Mouse (Mus musculus): ENCODE results near the gene Diras2. TPM values are rescaled to one million over a fixed set of nuclear protein-coding genes. Genes with fewer than 3 reads are reported as not detected.

Diras2 gene
- total RNA-seq, 2 experiments from 2014 or later: 8.5 to 9.8 TPM

DNA sequence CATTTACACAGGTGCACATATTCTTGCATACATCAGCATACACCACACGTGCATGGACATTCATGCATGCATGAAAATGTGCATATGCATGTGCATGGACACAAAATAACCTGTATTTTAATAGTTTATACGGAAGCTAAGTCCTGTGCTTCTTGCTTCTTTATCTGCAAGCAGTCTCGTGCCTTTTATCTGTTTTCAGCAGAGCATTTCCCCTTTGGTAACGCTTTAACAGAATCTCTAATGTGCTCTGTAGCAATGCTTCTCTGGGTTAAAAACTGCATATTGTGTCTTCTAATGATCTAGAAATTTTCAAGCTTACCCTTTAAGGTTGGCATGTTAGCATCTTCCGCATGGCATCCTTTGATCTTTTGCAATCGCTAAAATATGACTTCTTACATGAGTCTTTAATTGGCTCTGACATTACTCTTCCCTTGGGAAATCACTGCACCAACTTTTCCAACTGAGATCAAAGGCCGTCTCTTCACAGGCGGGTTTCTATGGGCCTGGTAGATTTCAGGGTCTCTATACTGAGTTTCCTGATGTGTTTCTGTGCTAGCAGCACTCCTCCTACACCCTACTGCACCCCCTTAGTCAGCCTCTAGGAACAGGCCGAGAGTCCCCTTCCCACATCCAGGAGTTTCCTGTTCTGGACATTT, 21.9 kb upstream of the Diras2 start:
- DNase-seq (ENCODE audit: low spot score in 2 of 2): no peak

DNA sequence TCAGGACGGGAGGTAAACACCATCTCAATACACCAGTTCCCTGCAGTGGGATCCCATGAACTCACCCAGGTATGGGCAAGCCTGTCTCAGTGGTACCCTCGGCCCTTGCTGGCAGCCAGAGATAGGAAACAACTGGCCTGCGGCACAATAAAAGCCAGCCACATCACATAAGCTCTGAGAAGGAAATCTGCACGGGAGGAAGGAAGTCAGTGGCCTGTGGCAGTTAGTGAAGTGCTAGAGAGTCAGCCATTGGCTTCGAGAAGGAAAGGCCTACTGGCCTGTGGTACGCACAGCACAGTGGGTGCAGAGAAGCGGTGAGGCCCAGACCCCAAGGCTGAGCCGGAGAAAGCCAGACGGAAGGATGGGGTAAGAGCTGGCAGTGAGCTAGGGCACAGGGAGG, 20.2 kb upstream of the Diras2 start:
- DNase-seq (ENCODE audit: low spot score in 2 of 2): no peak

DNA sequence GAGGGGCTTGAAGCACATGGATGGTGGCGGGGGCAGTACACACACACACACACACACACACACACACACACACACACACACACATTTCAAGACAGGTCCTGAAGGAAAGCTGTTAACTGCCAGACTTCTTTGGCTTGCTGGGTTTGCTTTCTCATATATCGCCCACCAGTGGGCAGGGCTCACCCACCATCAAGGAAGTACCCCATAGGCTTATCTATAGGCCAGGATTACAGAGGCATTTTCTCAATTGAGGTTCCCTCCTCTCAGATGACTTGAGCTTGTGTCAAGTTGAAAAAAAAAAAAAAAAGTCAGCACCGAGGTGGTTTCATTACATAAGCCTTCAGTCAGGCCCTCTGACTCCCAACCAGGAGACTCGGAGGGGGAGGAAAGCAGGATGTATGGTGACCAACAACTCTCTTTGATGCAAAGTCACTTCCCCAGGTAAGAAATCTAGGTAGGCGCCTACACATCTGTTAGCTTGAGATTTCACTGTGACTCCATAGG, 19.7 kb upstream of the Diras2 start:
- DNase-seq (ENCODE audit: low spot score in 2 of 2): no peak

- DNase-seq (ENCODE audit: low spot score in 2 of 2): no peak
These were observed 15.2 kb upstream of the Diras2 start for GRCm38 (mm10) chr13:52546288-52546687.

DNA sequence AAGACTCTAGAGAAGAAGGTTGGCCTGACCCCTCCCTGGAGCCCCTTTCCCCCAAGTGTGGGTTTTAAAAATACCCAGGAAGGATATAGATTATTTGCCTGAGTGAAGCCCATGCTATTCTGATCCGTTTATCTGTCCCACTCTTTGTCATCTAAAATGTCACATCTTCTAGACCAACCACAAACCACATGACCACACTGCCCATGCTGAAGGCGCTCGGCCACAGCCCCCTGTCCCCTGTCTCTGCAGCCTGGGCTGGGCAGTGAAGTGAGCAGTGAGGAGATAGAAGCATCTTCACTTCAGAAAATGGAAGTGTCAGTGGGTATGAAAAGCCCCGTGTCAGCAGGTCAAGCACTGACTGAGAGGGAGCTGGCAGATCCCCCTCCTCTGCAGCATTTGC, 11.6 kb upstream of the Diras2 start:
- no peak for DNase-seq (ENCODE audit: low spot score in 2 of 2)

DNA sequence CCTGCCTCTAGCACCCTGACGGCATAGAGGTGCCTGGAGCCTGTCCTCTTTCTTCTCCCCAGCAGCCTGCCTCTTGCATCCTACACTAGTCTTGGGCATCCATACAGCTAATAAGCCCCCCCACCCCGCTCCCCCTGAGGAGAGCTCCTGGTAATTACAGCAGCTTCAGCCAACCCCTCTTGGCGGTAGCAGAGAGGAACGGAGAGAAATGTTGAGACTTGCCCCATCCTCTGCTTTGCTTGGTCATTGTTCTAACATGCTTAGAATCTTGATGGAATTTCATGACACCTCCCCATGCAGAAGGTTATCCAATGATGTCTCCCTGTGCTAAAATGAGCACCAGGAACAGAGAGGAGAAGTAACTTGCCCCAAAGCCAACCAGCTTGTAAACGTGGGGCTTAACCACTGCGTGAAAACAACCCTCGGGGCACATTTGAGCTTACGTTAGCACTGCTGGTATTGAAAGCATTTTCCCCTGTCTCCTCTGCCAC, 11.0 kb upstream of the Diras2 start:
- no peak for DNase-seq (ENCODE audit: low spot score in 2 of 2)

GRCm38 (mm10) chr13:52541385-52542035, 10.4 kb upstream of the Diras2 start:
- DNase-seq (ENCODE audit: low spot score in 2 of 2): no peak

DNA sequence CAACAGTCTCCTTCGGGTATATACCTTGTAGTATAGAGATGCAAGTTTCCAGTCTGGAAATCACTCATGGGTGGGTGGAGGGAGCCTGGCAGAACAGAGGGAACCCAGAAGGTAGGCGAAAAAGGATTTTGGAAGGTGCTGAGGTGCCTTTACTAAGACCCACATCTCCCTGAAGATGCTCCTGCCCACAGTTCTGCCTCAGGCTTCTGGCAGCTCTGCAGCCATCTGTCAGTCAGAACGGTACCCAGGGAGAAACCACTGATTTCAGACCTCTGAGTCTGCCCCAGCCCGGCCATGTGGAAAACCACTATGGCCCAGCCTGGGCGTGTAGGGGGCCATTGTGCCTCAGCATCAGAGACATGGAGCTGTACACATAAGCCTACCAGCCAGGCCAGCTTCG, 8.4 kb upstream of the Diras2 start:
- no peak for DNase-seq (ENCODE audit: low spot score in 2 of 2)

DNA sequence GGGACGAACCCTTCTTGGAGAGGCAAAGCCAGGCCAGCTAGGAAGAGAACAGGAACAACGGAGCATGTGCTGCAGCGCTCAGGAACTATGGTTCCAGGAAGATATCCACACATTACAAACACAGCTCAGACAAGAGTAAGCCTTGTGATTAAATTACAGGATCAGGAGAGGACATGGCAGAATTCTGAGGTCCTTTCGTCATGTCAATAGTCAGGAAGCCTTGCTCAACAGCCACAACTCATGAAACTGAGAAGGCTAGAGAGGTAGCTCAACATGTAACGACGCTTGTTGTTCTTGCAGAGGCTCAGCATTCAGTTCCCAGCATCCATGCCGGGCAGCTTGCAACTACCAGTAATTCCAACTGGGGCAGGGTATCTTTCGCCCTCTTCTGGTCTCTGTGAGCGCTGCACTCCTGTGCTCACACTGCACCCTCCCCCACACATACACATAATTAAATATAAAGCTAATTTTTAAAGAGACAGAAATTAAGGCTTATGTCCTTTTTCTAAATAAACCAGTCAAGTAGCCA, 7.6 kb upstream of the Diras2 start:
- no peak for DNase-seq (ENCODE audit: low spot score in 2 of 2)

- no peak for DNase-seq (ENCODE audit: low spot score in 2 of 2)
These were observed 6.9 kb upstream of the Diras2 start for GRCm38 (mm10) chr13:52537754-52538587.

GRCm38 (mm10) chr13:52535542-52535941, 4.5 kb upstream of the Diras2 start:
- peak in 1 of 2 experiments; percentile 18 for DNase-seq (ENCODE audit: low spot score in 2 of 2)

DNA sequence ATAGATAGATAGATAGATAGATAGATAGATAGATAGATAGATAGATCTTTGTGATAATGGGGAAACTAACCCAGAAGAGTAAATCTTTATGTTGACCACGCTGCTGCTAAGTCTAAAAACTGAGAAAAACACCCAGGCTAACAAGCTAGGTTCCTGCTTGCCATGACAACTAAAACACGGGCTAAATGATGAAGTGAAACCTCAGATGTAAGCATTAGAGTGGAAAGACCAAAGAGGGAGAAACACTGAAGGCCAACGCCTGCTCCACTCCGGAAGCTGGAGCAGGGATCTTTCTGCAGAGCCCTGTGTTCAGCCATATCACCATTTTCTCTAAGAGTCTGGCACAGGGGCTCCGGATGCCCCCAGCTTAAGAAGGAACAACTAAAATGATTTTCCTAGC, 2.6 kb upstream of the Diras2 start:
- no peak for DNase-seq (ENCODE audit: low spot score in 2 of 2)

DNA sequence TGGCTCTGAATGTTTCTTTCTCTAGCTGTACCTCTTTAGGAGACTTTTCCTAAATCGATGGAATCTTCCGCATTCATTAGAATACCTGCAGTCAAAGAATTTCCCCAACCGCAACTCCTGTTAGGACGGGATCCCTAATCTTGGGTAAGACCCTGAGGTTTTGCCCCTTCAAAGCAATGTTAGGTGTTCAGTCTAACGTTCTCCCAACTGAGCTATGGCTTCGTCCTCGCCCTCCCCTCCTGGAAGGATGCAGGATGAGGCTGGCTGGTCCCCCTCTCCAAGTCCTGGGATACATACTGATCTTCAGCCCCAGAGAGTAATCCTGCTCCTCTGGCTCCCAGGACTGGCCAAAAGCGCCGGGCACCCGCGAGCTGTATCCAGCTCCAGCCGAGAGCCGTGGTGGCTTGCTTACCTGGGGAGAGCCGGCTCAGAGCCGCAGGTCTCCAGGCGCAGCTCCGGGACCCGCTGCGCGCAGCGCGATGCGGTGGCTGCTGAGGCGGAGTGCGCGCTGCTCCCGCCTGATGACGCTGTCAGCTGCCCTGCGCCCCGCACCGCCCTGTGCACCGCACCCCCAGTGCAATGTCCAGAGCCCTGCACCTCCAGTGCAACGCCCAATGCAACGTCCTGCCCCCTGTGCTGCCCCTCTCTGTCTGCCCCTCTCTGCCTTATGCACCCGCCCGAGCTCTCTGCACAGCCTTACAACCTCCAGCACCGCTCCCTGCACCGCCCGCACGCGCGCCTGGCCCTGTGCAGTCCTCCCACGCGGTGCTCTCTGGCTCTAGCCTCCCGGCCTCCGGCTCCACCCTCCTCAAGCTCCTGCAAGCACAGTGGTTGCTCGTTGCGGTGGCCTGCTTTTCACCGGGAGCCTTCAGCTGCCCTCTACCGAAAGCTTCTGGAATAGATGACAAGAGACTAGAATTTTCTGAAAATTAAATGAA, 802 bp downstream of the Diras2 start:
- peak; percentile 33 to 43 for DNase-seq (ENCODE audit: low spot score in 2 of 2)

GRCm38 (mm10) chr13:52529188-52529972, 1.7 kb downstream of the Diras2 start:
- no peak for DNase-seq (ENCODE audit: low spot score in 2 of 2)

DNA sequence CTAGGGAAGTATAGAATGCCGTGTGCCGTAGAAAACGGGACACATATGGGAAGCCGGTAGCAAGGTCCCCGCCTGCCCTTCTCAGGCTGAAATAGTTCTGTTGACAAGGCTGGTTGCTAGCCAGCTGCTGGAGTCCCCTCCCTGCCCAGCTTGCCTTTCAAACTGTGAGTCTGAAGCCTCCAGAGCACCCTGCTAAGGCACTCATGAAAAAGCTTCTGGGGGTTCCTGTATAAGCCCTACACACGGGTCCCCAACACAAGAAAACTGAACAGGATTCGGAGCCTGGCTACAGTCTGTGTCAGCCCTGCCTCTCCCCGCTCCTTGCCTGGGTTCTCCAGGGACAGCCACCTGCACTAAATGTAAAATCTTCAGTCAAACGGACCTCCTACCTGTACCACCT, 2.3 kb downstream of the Diras2 start:
- DNase-seq (ENCODE audit: low spot score in 2 of 2): no peak

DNA sequence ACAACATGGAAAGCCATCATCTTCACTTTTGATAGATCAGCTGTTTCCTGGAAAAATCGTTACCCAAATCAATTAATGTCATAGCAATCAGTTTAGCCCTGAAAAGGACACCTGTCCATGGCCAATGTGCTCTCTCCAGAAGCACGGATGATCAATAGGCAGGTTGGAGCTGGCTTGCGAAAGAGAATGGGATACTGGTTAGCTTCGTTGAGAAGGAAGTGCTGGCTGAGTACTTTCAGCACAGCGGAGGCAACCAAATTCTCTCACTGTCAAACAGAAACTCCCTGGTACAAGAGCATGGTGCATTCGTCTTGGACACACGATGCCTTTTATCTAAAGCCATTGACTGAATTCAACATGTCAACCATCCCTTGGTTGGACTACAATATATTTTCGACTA, 2.8 kb downstream of the Diras2 start:
- no peak for DNase-seq (ENCODE audit: low spot score in 2 of 2)

DNA sequence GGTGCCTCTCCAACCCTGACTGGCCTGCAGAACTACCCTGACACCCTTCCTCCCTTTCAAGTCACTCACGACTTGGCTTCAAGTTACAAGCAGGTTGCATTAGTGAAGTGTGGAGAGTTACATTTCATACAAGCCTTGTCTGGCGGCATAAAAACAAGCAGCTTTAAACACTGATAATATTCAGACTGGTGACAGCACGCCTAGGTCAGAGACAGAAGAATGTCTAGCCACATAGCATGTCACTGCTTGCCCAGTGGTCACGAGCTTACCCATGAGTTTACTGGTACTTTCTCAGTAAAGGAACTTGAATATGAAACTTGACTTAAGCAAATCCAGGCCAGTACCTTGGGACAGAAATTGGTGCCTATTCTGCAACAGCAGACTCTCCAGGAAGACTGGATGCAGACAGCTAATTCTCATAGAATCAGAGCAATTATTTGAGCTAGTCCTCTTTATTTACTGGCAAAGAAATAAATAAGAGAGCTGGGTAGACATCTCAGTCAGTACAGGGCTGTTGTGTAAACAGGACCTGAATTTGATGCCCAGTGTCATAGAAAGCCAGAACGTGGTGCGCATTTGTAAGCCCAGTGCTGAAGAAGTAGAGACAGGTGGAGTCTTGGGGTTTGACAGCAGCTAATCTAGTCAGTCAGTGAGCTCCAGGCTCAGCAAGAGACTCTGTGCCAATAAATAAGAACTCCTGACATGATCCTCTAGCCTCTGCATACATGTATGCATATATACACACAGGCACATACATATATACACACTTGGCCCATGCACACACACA, 4.6 kb downstream of the Diras2 start:
- DNase-seq (ENCODE audit: low spot score in 2 of 2): no peak

GRCm38 (mm10) chr13:52524313-52524712, 6.8 kb downstream of the Diras2 start:
- no peak for DNase-seq (ENCODE audit: low spot score in 2 of 2)

GRCm38 (mm10) chr13:52521176-52521575, 9.9 kb downstream of the Diras2 start:
- no peak for DNase-seq (ENCODE audit: low spot score in 2 of 2)
